Mouse (Mus musculus) left cerebral cortex, adult 18-20 months (tissue): ENCODE results near the gene Avl9. TPM values are rescaled to one million over a fixed set of nuclear protein-coding genes. Genes with fewer than 3 reads are reported as not detected.

ENCODE experiments used
- DNase-seq, 2 experiments: peaks; one replicate each; pipeline ENCODE4 v3.0.0; 2021 to 2022; ENCODE audit warnings: low spot score in 2 of 2, mixed read lengths in 1 of 2
- long read RNA-seq, 2 experiments: library from polyadenylated mRNA; stranded (forward); transcript quantifications; one replicate each; pipeline ENCODE4 v2.0.0; 2021
- total RNA-seq, 2 experiments: library from RNA; stranded (reverse); gene quantifications; 2 replicates each; pipeline ENCODE4 v1.2.3; 2021

Gene Avl9
- total RNA-seq, result 10 to 100 TPM; 46.5 to 48.3 TPM
- long read RNA-seq, experiment 1, full-length matches to known transcripts, result 17 of 26 reads
- long read RNA-seq, experiment 1, partial matches to known transcripts, result 0 of 26 reads
- long read RNA-seq, experiment 1, other reads (novel, unspliced or antisense), result 9 of 26 reads
- long read RNA-seq, experiment 2, full-length matches to known transcripts, result 8 of 13 reads
- long read RNA-seq, experiment 2, partial matches to known transcripts, result 2 of 13 reads
- long read RNA-seq, experiment 2, other reads (novel, unspliced or antisense), result 3 of 13 reads

DNA sequence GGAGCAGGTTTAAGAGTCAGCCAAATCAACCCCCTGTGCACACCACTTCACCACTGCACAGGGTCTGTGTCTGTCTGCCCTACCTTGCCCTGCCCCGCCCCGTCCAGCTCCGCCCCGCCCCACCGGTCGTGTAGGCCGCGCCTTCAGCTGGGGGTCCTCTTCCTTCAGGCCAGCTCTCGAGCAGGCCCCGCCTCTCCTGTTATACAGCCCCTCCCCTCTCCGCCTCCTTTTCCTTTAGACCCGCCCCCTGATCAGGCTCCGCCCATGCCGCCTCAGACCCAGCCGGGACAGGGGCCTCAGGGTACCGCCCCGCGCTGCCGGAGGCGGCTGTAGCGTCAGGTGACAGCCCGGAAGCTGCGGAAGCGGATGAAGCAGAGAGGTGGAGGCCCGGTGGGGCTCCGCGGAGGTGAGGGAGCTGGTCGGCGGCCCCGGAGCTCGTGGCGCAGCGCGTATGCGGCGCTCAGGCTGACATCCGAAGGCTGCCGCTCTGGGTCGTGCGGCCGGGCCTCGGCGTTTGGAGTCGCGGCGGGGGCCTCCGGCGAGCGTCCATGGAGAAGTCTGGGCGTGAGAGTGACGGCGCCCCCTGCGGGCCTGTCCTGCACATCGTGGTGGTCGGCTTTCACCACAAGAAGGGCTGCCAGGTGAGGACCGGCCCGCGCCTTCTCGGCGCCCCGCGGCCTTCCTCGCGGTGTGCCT lies at the start of gene Avl9:
TSS of gene Avl9 (plus strand) at position 326 of the 696 bp plus-strand sequence.
- DNase-seq, result peak; percentile 94 to 96

DNA sequence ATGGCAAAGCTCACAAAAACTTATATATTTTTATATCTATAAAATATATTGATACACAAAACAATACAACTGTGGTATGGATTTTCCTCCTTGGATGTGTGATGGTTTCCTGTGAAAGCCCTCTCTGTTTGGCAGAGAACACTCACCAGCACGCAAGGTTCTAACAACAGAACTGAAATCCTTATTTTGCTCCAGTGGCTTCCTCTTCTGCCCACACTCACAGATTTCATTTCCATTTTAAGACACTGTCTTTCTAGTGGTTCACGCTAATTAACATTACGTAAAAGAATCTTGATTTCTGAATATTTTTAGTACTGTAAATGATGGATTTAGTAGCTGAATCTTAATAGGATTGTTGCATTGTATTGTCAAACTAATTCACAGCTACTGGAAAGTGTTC lies 26.5 kb upstream of the Avl9 start:
- no peak for DNase-seq

DNA sequence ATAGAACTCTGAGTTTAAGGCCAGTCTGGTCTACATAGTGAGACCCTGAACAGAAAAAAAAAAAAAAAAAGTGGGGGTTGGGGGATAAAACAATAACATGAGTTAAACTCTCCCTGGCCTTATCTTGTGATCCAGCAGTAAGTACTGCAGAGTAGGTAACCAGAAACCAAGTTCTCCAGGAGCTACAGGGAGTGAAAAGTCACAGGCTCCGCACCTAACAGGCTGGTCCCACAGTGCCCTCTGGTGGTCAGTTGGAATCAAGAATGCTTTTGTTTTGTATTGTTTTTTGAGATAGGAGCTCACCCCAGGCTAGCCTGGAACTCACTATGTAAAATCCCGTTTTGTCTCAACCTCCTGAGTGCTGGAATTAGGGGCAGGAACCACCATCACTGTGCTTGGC lies 23.5 kb upstream of the Avl9 start:
- DNase-seq, result peak; percentile 73 to 82

DNA sequence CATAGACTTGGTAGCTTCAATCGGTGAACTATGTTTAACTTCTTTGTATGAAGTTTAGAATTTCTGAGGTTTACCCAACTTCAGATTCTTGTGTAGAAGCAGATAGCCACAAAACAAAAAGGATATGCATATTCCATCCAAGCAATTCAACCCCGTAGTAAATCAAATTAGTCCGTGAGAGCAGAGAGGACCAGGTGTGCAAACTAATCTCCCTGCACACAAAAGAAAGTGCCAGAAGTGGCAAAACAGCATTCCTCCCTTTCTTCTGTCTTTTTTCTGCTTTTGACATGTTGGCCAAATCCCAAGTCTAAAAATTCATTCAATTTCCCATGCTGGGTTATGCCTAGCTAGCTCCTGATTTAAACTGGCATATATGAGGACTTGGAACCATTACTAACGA lies 22.3 kb upstream of the Avl9 start:
- DNase-seq, result no peak

DNA sequence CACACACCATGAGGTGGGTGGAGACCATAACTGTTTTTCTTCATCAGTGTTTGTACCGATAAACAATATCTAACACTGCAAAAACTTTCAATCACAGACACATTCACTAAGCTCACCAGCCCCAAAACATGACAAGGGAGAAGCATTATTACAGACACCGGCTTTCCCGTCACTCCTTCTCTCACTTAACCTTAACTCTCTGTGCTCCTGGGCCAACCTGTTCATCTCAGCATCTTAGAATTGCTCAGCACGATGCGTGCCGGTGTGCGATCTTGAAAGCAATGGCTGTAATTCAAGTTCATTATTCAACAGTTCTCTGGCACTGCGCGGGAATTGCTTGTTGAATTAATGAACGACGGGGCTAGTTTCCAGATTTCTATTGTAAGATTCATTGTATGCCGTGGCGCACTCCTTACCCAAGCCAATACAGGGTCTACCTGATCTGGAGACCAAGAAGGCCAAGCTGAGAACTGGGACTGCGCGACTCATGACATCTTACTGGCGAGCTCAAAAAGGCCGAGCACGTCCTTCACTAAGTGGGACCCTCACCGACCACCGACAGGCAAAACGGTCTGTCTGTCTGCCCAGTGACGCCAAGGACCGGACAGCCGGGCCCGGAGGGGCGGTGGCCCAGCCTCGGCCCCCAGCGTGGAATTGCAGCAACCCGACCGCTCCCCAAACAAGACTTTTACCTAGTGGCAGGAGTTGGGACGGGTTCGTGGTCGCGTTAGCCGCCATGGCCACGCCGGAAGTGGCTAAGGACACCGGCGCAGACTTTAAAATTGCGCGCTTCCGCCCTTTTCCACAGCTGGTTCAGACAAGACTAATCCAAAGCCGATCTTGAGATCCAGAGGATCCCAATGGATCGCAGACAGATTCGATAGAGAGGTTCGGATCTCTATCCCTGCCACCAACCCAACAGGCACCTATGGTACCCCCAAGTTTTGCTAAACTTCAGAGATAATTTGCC lies 10.5 kb upstream of the Avl9 start, which contains the start of gene Lsm5:
TSS of gene Lsm5 (minus strand) at position 780 of the 970 bp plus-strand sequence.
- peak; percentile 89 for DNase-seq

DNA sequence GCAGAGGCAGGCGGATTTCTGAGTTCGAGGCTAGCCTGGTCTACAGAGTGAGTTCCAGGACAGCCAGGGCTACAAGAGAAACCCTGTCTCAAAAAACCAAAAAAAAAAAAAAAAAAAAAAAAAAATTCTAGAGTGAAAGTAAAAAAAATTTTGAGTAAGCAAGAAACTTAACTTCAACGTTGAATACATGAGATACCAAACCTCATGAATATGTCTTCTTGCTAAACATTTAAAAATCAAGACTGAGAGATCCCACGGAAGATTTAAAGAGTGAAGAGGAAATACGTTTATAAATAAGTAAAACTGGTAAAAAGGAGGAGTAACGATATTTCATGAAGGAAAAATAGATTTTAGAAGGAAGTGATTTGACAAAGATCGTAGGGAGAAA lies 519 bp upstream of the Avl9 start:
- DNase-seq, result no peak

DNA sequence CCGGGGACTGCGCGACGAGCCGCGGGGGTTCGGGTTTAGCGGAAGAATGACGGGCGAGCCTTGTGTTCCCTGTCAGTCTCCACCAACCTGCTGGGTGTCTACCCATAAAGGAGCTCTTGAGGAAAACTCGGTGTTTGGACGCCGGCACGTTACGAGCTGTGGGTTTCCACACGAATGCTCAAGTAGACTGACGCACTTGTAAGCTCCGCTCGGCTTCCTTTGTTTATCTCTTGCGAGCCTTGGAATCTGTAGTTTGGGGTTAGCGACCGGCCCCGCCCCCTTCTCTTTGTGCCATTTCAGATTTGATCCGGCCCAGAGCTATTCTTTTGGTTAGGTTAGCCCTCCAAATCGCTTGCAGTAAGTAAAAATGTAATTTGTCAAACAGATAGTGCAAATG lies 569 bp downstream of the Avl9 start:
- DNase-seq, result peak in 1 of 2 experiments; percentile 7

DNA sequence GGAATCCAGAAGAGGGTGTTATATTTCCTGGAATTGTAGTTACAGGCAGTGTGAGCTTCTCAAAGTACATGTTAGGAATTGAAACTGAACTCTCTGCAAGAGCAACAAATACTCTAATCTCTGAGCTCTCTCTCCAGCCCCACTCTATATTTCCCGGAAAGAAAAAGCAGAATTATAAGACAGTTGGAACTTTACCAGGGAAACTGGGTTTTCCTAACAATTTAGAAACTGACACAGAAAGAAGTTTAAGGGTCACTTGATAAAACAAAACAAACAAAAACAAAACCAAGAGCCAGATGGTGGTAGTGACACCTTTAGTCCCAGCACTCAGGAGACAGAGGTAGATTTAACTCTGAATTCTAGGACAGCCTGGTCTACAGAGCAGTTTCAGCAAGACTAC lies 4.4 kb downstream of the Avl9 start:
- DNase-seq, result no peak

DNA sequence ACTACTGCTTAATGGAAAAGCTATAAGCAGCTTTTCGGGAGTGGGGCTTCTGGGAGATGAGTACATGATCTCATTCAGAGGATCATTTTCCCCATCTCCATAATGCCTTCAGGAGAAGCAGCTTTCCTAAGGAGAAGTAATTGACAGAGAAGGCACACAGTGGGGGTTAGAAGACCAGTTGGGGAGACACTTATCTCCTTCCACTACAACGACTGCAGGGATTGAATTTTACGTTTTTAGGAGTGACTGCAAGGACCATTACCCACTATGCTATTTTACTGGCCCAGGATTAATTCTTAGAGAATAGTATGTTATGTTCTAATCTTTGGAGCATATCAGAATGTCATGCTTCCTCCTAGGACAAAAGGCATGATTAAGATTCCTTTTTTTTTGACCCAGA lies 6.2 kb downstream of the Avl9 start:
- no peak for DNase-seq

DNA sequence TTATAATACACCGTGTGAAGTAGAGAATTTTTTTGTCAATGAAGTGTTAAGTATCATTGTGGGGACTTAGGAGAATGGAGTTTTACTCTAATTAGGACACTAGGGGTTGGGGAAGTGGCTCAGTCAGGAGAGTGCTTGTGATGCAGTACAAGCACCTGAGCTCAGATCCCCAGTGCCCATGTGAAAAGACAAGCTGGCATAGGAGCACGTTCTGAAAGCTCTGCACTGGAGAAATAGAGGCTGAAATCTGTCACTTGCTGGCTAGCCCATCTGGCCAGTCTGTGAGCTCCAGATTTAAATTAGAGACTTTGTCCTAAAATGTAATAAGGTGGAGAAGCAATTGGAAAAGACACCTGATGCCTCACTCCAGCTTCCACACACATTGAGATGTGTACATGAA lies 17.8 kb downstream of the Avl9 start:
- DNase-seq, result no peak

DNA sequence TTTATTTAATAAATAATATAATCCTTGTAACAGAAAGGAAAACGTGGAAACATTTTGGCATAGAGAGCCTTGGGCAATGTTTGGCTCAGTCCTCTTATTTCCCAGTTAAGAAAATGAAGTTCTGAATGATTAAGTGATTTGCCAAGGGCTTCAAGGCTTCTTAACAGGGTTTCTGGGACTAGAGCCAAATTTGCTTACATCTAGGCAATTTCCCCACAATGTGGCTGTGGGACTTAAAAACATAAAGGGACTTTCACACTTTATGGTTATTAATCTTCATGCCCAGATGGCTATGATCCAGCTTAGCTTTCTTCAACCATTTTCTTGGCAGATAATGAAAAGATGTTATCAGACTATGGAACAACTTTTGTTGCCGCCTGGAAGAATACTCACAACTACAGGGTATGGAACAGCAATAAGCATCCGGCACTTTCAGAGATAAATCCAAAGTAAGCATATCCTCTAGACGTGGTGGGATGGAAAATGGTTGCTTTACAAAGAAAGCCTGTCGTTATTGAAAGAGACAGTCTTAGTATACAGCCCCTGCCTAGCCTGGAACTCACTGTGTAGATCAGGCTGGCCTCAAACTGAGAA lies 31.3 kb downstream of the Avl9 start:
- no peak for DNase-seq

DNA sequence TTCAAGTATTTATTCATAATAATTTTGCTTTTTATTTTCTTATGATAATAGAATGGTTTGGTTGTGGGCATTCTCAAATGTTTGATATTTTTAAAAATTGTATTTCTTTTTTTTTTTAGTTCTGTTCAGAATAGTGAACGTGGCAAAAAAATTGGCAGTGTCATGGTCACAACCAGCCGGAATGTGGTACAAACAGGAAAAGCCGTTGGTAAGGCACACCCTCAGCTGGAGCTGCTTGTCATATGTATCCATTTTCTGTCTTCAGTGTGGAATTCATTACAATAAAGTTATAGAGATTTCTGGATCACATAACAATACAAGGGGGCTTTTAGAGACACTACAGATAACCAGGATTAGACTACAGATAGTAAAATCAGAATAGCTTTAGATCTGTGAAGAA lies 39.0 kb downstream of the Avl9 start:
- no peak for DNase-seq

DNA sequence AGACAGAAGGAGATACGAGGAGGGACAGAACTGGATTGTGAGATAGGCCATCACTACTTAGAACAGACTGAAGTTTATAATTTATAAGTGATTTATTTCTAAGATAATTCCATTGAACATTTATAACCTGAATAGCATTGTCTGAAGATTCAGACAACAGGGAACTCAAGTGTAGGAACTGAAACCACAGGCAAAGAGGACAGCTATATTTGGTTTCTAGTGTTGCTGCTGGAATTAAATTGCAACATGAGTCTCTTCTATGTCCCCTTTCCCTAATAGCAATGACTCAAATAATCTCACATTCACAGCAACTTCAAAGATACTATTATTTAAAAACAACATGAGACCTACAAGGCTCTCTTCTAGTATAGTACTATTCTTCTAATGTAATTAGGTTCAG lies 41.4 kb downstream of the Avl9 start:
- no peak for DNase-seq

DNA sequence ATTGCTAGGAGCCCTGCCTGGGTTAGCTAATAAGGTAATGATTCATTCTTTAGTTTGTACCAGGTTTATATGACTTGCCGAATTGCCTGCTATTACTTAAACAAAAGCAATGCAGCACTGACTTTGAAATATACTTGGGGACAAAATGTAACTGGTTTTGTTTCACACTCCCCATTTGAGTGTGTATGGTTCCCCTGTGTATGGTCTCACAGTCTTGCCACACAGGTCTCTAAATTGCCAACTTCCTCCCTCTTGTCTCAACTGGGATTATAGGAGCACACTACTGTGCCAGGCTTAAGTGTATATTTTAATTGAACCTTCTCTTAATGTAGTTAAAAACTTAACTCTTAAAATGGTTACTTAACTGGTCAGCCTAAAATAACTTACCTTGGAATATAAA lies 44.6 kb downstream of the Avl9 start:
- DNase-seq, result no peak

DNA sequence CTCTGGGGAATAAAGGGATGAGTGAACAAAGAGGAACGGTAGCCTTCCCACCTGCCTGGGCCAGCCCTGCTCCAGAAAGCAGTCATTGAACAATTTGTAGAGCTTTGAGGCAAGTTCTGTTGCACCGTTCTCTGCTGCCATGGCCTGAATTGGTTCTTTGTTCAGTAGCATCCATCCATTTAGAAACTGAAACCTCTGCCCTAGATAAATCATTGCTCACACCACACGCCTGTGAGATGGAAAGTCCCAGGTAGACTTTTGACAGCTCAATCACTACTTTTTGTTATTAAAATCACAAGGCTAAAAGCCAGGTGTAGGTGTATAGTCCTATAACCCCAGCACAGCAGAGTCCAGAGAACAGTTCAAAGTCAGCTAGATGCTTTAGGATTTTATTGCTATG lies 50.6 kb downstream of the Avl9 start:
- DNase-seq, result no peak

DNA sequence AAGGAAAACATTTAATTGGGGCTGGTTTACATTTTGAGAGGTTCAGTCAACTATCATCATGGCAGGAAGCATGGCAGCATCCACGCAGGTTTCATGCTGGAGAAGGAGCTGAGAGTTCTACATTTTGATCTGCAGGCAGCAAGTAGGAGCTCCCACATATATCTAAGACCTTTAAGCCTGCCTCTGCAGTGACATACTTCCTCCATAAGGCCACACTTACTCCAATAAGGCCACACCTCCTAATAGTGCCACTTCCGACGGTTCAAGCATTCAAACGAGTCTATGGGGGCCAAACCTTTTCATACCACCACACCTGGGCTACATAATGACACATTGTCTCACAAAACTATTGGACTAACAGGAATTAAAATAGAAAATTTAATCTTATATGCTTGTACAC lies 51.0 kb downstream of the Avl9 start:
- no peak for DNase-seq

DNA sequence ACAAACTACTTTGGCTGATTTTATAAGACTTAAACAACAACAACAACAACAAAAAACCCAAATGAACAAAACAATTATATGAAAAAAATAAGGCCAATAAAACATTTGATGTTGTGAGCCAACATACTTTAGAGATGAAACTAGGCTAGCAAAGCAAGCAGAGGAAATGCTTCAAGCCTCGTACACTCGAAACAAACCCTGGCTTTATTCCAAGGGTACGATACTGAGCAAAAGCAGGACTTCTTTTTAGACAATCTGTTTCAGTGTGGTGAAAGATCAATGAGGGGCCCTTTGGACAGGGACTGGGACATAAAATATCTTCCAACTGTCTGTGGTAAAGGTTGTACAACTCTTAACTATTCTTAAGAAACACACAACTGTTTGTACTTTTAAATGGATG lies 61.1 kb downstream of the Avl9 start:
- no peak for DNase-seq

DNA sequence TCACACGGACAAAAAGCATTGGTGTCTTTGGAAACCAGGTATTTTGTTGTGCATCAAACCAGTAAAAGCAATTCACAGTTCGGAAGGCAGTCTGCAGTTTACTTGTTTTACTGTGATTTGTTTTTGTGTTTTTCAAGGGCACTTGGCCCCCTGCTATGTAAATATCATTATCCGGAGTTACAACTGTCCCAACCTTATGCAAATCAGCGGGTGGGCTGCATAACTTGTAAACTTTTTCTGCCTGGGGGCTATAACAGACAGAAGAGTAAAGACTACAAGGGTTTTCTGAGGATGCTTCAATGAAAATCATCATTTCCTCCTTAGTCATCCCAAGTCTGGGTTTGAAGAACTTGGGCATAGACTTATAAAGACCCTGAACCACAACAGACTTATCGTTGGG lies 64.9 kb downstream of the Avl9 start:
- DNase-seq, result no peak

DNA sequence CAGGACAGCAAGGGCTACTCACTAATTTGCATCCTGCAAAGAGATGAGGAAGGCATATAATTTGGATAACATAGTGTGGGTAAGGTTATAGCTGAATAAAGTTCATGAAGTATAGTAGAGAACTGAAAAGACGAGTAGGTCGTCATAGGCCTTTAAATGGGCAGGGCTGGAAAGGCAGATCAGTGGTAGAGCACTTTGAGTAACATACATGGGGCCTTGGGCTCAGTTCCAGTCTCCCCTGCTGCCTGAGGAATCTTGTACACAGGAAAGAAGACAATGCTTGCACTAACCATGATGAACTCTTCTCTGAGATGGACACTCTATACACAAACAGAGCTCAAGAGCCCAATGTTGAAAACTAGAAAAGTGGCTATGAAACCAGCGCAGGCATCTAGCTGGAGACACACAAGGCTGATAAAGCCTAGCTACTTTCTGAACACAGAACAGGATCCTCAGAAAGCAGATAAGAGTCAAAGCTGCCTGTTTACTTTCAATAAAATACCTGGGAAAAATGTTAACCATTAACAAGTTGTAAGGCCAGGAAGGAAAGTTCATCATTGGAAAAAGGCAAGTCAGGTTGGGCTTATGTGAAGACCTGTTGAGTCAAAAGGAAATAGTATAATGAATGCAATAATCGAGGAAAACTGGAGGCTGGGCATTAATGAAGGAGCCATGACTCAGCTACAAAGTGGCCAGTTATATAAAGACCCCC lies 69.0 kb downstream of the Avl9 start:
- DNase-seq, result no peak

DNA sequence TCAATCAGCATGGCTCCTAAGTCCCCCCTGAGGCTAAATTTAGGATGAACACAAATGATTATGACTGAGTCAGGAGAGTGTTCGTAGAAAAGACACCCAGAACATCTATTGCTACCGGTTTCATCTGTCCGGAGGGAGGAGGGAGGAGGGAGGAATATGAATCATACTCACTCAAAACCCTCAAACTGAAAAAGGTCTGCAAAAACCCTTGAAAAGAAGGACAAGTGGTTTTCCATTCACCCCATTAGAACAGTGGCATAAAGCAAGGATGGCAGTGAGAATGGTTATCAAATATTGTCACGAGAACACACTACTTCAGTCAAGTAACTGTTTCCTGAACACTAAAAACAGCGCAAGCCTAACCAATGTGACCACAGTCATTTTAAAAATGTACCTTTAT lies 70.4 kb downstream of the Avl9 start:
- DNase-seq, result no peak

DNA sequence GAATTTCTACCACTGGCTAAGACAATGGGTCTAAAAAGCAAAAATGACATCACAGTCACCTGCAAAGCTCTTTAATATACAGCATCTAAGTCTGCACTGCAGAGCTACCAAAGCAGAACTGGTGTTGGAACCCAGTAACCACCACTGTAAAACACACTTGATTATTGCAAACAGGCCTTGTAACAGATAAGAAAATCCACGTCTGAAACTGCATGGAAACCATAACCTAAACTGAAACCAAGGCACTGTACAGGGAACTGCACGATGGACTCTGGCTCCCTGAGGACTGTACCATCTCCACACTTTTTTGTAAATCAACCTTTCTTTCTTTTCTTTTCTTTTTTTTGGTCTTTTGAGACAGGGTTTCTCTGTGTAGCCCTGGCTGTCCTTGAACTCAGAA lies 73.0 kb downstream of the Avl9 start:
- DNase-seq, result no peak
